Mouse (Mus musculus): Measurements from ENCODE around the gene Asb15. TPM values are rescaled to one million over a fixed set of nuclear protein-coding genes. Genes with fewer than 3 reads are reported as not detected.

Asb15 gene
- total and polyA plus RNA-seq, 2 experiments from 2014 or later, result 0.05 TPM; not detected in 1

DNA sequence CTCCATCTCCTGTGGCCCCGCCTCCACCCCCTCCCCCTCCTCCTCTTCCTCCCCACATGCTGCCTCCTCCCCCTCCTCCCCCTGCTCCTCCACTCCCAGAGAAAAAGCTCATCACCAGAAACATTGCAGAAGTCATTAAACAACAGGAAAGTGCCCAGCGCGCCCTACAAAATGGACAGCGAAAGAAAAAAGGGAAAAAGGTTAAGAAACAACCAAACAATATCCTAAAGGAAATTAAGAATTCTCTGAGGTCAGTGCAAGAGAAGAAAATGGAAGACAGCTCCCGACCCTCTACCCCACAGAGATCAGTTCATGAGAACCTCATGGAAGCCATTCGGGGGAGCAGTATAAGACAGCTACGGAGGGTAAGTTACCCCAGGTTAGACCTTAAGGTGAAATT lies 76.3 kb downstream of the Asb15 start:
- Histone ChIP-seq H3K9ac (replicated peaks; ENCODE audit: low read length, poor library complexity, severe bottlenecking) (no peak overlapping the region), H3K27ac (ENCODE audit: low read depth, low read length) (no peak overlapping the region), H3K9me3 (ENCODE audit: low read length) (no peaks in the 10 kb centered on the region), H3K4me1 (ENCODE audit: insufficient read depth, low read length) (no peaks in the 10 kb centered on the region), H3K4me2 (ENCODE audit: low read depth, low read length, poor library complexity, severe bottlenecking) (no peak overlapping the region), H3K36me3 (ENCODE audit: insufficient read depth, low read length) (no peaks in the 10 kb centered on the region), H3K4me3 (ENCODE audit: low read depth, low read length) (no peak overlapping the region), H3K27me3 (ENCODE audit: insufficient read depth, low read length) (no peaks in the 10 kb centered on the region)
- TF ChIP-seq CTCF (IDR thresholded peaks at IDR 0.05), result no peak
- no peak for DNase-seq (ENCODE audit: low spot score)
- WGBS, result 93% methylated on average over 7 of the region's 7 CpGs
- no peak for ATAC-seq (ENCODE audit: low FRiP score)

DNA sequence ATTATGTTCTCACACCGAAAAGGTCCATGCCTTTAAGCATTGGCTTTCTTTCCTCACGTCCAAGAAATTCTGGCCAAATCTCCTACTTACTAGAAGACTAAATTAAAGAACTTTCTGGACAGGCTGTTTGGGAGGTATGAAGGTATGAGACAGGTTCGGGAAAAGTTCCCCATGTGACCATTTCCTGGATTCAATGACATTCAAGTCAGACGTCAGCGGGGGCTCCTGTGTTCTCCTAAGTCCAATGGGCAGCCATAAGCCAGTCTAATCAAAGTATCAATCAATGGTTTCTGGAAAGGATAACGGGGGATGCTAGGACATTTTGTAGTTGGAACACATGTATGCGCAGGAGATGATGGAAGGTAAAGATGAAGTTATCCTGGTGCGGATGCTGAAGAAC lies 77.7 kb downstream of the Asb15 start:
- WGBS, result 93% methylated on average over 8 of the region's 8 CpGs
- no peak overlapping the region for H3K4me3 ChIP-seq (ENCODE audit: low read depth, low read length)
- H3K27ac ChIP-seq (ENCODE audit: low read depth, low read length), result no peak overlapping the region
- no peaks in the 10 kb centered on the region for H3K27me3 ChIP-seq (ENCODE audit: insufficient read depth, low read length)
- no peak for TF ChIP-seq CTCF (IDR thresholded peaks at IDR 0.05)
- no peak overlapping the region for H3K9ac ChIP-seq (replicated peaks; ENCODE audit: low read length, poor library complexity, severe bottlenecking)
- DNase-seq (ENCODE audit: low spot score) (no peak), ATAC-seq (ENCODE audit: low FRiP score) (no peak)
- H3K36me3 ChIP-seq (ENCODE audit: insufficient read depth, low read length), result no peaks in the 10 kb centered on the region
- H3K9me3 ChIP-seq (ENCODE audit: low read length), result no peaks in the 10 kb centered on the region
- no peak overlapping the region for H3K4me2 ChIP-seq (ENCODE audit: low read depth, low read length, poor library complexity, severe bottlenecking)
- H3K4me1 ChIP-seq (ENCODE audit: insufficient read depth, low read length), result no peaks in the 10 kb centered on the region

DNA sequence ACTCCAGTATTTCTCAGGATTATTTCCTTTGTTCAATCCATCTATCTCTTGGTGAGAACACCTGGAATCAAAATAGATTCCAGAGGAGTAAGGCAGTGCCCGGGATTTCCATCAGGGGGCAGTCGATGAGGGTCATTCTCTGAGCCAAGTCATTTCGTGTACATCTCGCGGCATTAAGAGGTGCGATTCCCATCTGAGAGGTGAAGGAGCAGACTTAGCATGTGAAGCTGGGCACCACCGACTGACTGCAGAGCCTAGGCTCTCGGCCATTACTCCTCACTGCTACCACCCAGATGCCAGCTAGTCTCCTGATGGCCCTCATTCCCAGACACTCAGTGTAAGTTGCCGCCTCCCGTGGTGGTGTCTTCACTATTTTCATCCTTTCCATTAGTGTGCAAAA lies 78.6 kb downstream of the Asb15 start:
- no peak for TF ChIP-seq CTCF (IDR thresholded peaks at IDR 0.05)
- no peak overlapping the region for H3K4me2 ChIP-seq (ENCODE audit: low read depth, low read length, poor library complexity, severe bottlenecking)
- WGBS, result 82% methylated on average over 10 of the region's 10 CpGs
- no peak overlapping the region for H3K9ac ChIP-seq (replicated peaks; ENCODE audit: low read length, poor library complexity, severe bottlenecking)
- H3K36me3 ChIP-seq (ENCODE audit: insufficient read depth, low read length), result no peaks in the 10 kb centered on the region
- H3K27me3 ChIP-seq (ENCODE audit: insufficient read depth, low read length), result no peaks in the 10 kb centered on the region
- no peak for ATAC-seq (ENCODE audit: low FRiP score)
- no peak overlapping the region for H3K4me3 ChIP-seq (ENCODE audit: low read depth, low read length)
- H3K4me1 ChIP-seq (ENCODE audit: insufficient read depth, low read length), result no peaks in the 10 kb centered on the region
- H3K9me3 ChIP-seq (ENCODE audit: low read length), result no peaks in the 10 kb centered on the region
- DNase-seq (ENCODE audit: low spot score), result no peak
- no peak overlapping the region for H3K27ac ChIP-seq (ENCODE audit: low read depth, low read length)

DNA sequence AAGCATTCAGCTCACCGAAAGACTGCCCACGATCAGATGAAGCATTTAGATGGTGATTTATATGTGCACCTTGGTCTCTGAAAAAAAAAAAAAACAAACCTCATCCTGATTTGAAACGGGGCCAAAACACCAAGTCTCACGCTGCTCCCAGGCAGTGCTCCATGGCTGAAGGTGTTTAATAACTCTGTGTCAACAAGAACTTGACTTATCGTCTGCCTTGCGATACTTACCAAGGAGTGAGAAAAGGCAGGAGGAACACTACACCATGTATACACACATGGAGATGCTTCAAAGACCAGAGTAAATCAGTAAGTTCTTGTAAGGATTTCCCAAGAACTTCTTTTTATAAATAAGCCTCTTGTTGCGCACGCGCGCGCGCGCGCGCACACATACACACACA lies 79.6 kb downstream of the Asb15 start:
- Histone ChIP-seq H3K27ac (ENCODE audit: low read depth, low read length) (no peak overlapping the region), H3K9ac (replicated peaks; ENCODE audit: low read length, poor library complexity, severe bottlenecking) (no peak overlapping the region), H3K4me3 (ENCODE audit: low read depth, low read length) (no peak overlapping the region), H3K36me3 (ENCODE audit: insufficient read depth, low read length) (no peaks in the 10 kb centered on the region), H3K4me2 (ENCODE audit: low read depth, low read length, poor library complexity, severe bottlenecking) (no peak overlapping the region), H3K9me3 (ENCODE audit: low read length) (no peaks in the 10 kb centered on the region), H3K27me3 (ENCODE audit: insufficient read depth, low read length) (no peaks in the 10 kb centered on the region), H3K4me1 (ENCODE audit: insufficient read depth, low read length) (no peaks in the 10 kb centered on the region)
- ATAC-seq (ENCODE audit: low FRiP score) (no peak), DNase-seq (ENCODE audit: low spot score) (no peak)
- TF ChIP-seq CTCF (IDR thresholded peaks at IDR 0.05), result no peak
- WGBS, result 92% methylated on average over 15 of the region's 15 CpGs

DNA sequence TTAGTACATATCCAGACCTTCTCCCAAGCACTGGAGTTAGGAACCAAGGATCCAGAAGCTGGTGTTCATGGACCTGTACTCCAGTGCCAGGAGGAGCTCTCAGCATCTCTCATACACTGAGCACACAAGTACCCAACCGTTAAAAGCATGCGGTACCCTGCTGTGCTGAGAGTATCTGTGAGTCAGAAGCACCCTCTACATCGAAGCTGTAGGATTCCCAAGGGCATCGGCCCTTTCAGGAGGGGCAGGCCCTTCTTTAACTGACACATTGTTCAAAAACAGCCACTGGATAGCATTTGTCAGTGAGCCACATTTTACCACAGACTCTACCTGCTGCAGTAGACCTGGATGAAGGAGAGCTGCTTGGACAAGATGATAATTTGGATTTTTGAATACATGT lies 80.2 kb downstream of the Asb15 start:
- TF ChIP-seq CTCF (IDR thresholded peaks at IDR 0.05), result no peak
- ATAC-seq (ENCODE audit: low FRiP score) (no peak), DNase-seq (ENCODE audit: low spot score) (no peak)
- no peak overlapping the region for H3K27ac ChIP-seq (ENCODE audit: low read depth, low read length)
- no peaks in the 10 kb centered on the region for H3K36me3 ChIP-seq (ENCODE audit: insufficient read depth, low read length)
- no peaks in the 10 kb centered on the region for H3K9me3 ChIP-seq (ENCODE audit: low read length)
- WGBS, result 77% methylated on average over 4 of the region's 4 CpGs
- H3K9ac ChIP-seq (replicated peaks; ENCODE audit: low read length, poor library complexity, severe bottlenecking), result no peak overlapping the region
- H3K4me3 ChIP-seq (ENCODE audit: low read depth, low read length), result no peak overlapping the region
- H3K4me1 ChIP-seq (ENCODE audit: insufficient read depth, low read length), result no peaks in the 10 kb centered on the region
- H3K4me2 ChIP-seq (ENCODE audit: low read depth, low read length, poor library complexity, severe bottlenecking), result no peak overlapping the region
- H3K27me3 ChIP-seq (ENCODE audit: insufficient read depth, low read length), result no peaks in the 10 kb centered on the region

DNA sequence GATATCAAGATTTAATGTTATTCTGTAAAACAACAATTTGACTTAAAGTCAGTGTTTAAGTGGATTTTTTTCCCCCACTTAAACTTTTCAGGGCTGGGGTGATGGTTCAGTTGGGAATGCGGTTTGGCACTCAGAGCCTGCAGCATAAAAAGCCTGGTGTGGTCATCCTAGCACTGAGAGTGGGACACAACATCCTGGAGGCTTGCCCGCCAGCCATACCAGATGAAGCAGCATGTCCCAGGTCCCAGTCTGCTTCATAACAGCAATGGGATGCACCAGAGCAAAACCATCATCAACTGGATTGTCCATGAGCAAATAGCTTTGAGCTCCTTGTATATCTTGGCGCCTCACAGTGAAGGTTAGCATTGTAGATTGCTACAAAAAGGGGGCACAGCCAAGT lies 80.7 kb downstream of the Asb15 start:
- TF ChIP-seq CTCF (IDR thresholded peaks at IDR 0.05), result no peak
- no peaks in the 10 kb centered on the region for H3K9me3 ChIP-seq (ENCODE audit: low read length)
- H3K36me3 ChIP-seq (ENCODE audit: insufficient read depth, low read length), result no peaks in the 10 kb centered on the region
- ATAC-seq (ENCODE audit: low FRiP score), result no peak
- no peak overlapping the region for H3K27ac ChIP-seq (ENCODE audit: low read depth, low read length)
- no peak overlapping the region for H3K9ac ChIP-seq (replicated peaks; ENCODE audit: low read length, poor library complexity, severe bottlenecking)
- no peaks in the 10 kb centered on the region for H3K27me3 ChIP-seq (ENCODE audit: insufficient read depth, low read length)
- no peak overlapping the region for H3K4me3 ChIP-seq (ENCODE audit: low read depth, low read length)
- H3K4me2 ChIP-seq (ENCODE audit: low read depth, low read length, poor library complexity, severe bottlenecking), result no peak overlapping the region
- H3K4me1 ChIP-seq (ENCODE audit: insufficient read depth, low read length), result no peaks in the 10 kb centered on the region
- 96% methylated on average over 3 of the region's 3 CpGs for WGBS
- DNase-seq (ENCODE audit: low spot score), result no peak
